Mouse (Mus musculus): ENCODE measurements at regions not wholly inside any gene's neighbourhood (a gene's known extent, or its start where the extent isn't known, plus 50 kb on each side); places are given as distances from the start of the nearest gene placed in this dataset.

DNA sequence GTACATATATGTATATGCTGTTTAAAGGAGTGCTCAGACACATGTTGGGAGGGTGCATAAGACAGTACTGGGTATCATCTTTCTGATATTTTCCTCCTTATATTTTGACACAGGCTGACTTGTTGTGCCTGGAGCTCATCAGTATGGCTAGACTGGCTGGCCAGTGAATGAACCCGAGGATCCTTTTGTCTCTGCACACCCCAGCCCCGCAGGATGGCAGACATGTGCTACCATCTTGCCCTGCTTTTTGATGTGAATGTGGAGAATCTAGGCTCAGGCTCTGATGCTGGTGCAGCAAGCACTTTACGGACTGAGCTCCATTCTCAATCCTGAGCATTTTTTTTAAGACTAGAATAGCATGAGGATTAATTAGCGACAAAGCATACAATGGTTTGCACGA, 332.4 kb upstream of the Sox9 start:
- no peak for DNase-seq (ENCODE audit: low read depth)

DNA sequence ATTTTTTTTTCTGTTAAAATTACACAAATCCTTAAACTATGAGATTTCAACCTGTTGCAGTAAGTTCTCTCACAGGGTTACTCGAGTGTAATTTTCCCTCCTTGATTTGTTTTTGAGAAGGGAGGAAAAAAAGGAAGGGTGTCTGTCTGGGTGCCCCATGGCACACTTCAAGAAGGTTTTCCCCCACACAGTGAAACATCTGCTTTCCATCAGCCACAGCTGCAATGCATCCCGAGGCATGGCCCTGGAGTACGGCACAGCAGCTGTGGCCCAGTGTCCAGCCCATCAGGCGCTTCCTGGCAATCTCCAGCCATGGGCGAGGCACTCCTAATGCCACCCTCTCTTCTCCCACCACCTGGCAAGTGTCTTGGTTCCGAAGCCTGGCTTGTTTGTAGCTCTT, 331.8 kb upstream of the Sox9 start:
- DNase-seq (ENCODE audit: low read depth) = peak; percentile 37

- DNase-seq (ENCODE audit: low read depth) = no peak
Measured at GRCm38 (mm10) chr11:112458075-112458474, 323.9 kb upstream of the Sox9 start.

GRCm38 (mm10) chr11:112463121-112463520, 318.9 kb upstream of the Sox9 start:
- no peak for DNase-seq (ENCODE audit: low read depth)

DNA sequence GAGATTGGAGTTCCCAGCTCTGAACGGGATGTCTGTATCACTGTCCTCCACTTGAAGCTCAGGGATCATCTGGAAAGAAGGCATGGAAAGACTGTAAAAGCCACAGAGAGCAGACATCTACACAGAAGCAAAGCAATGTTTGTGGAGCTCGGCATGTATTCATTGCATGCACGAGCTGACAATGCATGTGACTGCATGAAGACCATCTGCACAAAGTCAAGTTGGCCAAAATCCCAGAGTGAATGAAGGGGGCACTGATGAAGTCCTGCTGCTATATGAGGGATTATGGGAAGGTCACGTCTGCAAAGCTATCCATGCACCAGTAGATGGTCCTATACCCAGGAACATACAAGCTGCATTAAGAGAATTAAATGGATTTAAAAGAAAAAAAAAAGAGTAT, 317.6 kb upstream of the Sox9 start:
- no peak for DNase-seq (ENCODE audit: low read depth)

DNA sequence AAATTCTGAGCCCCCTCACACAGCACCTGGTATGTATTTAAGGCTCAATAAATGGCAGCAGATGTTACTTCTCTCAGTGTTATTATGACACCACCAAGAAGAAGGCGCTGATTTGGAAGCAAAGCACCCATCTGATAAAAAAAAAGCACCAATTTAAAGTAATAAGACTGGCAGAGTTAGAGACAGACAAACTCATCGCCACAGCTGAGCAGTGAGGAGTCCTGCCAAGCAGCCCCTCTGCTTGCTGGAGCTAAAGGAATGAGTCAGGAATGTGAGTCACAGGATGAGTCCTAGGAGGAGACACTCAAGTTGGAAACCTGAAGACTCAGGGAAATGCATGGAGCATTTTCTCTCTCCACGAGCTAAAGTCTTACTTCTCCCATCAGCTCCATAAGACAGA, 311.7 kb upstream of the Sox9 start:
- DNase-seq (ENCODE audit: low read depth) = peak; percentile 87

DNA sequence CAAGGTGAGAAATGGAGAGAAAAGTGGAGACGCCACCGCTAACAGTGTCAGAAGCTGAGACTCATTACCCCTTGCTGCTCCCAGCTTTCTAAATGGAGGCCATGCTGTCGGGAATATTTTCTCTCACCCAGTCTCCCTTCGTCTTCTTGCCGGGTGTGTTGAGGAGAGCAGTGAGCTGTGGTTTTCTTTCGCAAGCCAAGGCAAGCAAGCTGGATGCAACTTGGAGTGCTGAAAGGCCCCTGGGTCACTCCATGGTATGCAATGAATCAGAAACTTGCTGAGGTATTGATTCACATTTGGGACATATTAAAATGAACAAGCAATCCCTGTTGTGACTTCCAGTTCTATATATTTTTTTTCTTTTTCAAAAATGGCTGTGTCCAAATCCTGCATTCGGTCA, 308.8 kb upstream of the Sox9 start:
- peak; percentile 91 for DNase-seq (ENCODE audit: low read depth)

DNA sequence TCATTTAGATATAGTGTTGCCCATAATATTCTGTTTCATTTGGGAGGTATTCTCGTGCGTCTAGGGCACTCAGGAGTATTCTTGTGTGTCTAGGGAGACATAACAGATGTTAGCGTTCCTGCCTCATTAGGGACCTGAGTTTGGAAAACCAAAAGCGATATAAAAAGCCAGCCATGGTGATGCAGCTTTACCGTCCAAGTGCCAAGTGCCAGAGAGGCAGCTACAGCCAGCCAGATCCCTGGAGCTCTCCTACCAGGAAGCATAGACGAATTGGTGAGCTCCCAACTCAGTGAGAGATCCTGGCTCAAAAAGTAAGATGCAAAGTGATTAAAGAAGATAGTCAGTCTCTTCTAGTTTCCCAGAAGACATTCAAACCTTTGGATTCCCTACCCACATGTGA, 308.3 kb upstream of the Sox9 start:
- peak; percentile 72 for DNase-seq (ENCODE audit: low read depth)

- DNase-seq (ENCODE audit: low read depth) = peak; percentile 36
Measured at GRCm38 (mm10) chr11:112480360-112480759, 301.7 kb upstream of the Sox9 start.

DNA sequence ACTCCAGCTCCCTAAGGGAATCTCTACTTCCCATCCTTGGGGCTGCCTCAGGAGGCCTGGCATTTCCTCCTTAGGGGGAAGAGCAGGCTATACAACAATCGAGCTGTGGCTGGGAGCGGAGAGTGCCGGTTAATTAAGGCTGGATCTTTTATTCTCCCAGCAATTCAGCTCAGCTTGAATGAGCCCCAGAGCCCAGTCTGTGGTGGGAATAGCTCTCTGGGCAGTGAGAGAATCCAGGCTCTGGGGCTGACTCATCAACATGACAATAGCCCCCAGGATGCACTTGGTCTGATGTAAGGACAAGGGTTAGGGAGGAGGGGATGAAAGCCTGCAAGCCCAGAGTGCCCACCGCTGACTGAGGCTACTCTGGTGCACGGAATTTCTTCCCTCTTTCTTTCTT, 280.2 kb upstream of the Sox9 start:
- peak; percentile 26 for DNase-seq (ENCODE audit: low read depth)

- DNase-seq (ENCODE audit: low read depth) = no peak
Measured at GRCm38 (mm10) chr11:112519076-112519475, 262.9 kb upstream of the Sox9 start.

- DNase-seq (ENCODE audit: low read depth) = peak; percentile 23
Measured at GRCm38 (mm10) chr11:112524983-112525382, 257.0 kb upstream of the Sox9 start.

- no peak for DNase-seq (ENCODE audit: low read depth)
Measured at GRCm38 (mm10) chr11:112542573-112542972, 239.5 kb upstream of the Sox9 start.

- DNase-seq (ENCODE audit: low read depth) = no peak
Measured at GRCm38 (mm10) chr11:112543473-112543872, 238.6 kb upstream of the Sox9 start.

GRCm38 (mm10) chr11:112545231-112546010, 236.6 kb upstream of the Sox9 start:
- peak; percentile 49 for DNase-seq (ENCODE audit: low read depth)

DNA sequence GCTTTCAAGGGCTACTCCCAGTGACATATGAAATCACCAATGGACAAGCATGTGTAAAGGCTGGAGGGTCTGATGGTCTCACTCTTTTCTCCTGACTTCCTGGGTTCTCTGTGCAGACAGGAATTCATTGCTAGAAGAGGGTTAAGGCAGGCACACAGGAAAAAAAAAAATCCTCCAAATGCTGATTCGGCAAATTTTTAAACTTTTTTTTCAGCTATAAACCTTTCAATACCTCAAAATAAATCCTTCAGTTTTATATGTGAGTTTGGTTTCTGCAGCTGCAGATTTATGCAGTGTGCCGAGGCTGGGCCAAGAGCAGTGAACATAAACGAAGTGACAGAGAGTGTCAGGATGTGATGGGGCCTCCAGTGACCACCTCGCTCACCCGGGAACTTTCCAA, 235.9 kb upstream of the Sox9 start:
- DNase-seq (ENCODE audit: low read depth) = no peak

GRCm38 (mm10) chr11:112552838-112553237, 229.2 kb upstream of the Sox9 start:
- DNase-seq (ENCODE audit: low read depth) = no peak

DNA sequence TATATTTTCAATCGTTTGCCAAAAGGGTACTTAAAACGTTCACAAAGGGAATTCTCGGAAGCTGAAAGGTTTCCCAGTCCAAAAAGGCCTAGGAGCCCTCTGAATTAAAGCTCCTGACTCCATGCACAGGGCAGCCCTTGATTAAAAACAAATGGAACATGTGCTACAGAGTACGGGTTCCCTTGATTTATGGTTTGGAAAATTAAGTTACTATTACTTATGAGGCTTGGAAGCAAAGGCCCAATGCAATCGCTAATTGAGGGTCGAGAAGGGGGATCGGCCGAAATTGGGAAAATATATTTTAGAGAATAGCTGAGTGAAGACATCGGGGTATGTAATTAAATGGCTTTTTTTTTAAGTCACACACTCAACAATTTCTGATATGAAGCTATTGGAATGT, 219.0 kb upstream of the Sox9 start:
- no peak for DNase-seq (ENCODE audit: low read depth)

DNA sequence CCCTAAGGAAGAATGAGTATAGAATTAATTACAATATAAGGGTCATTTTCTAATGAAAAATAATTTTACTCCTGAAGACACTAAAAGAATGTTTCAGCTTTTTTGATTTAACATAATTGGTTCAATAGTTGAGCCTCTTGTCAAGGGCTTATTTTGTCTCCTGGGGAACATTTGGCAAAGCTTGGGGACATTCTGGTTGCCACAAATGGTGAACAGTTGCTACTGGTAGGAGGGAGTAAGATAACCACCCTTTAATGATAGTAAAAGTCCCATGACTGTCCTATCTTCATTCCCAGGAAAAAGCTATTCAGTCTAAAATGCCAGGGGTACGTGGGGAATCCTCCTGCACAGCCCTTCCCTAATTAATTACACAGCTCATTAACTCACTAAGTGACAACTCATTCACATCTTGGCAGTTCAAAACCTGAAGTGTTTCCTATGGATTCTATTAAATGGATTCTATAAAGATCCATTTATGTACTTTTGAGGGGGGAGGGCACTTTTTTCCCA, 217.3 kb upstream of the Sox9 start:
- no peak for DNase-seq (ENCODE audit: low read depth)

GRCm38 (mm10) chr11:112566071-112566470, 216.0 kb upstream of the Sox9 start:
- DNase-seq (ENCODE audit: low read depth) = no peak

DNA sequence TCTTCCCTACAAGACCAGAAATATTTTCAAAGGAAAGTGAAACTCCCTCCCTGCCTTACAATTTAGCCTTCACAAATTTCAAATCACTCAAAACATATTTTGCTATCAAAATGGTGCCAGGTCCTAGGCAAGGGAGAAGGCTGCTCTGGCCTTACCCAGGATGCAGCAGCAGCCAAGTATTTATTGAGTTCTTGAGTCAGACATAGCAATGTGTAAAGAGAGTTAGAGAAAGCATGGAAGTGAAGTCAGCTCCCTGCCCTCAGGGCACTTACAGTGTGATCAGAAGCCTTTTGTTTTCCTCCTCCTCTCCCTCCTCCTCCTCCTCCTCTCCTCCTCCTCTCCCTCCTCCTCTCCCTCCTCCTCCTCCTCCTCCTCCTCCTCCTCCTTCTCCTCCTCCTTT, 194.6 kb upstream of the Sox9 start:
- DNase-seq (ENCODE audit: low read depth) = peak; percentile 58

GRCm38 (mm10) chr11:112588088-112588487, 193.9 kb upstream of the Sox9 start:
- DNase-seq (ENCODE audit: low read depth) = no peak

DNA sequence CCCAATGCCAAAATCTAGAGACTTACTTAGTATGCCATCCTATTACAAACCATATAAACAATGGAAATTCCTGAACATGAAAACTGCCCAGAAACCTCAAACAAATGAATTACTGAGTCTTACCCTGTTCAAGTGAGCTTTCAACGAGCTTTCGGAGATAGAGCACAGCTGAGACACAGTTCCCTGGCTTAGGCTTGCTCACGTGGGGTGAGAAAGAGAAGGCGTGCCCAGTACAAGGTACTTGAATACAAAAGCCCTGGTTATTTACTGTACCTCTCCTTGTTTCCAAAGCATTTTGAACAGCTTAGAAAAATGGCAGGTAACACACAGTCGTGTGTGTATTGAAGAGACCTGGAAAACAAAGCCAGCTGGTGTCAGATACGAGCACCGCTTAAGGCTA, 191.8 kb upstream of the Sox9 start:
- DNase-seq (ENCODE audit: low read depth) = no peak

- no peak for DNase-seq (ENCODE audit: low read depth)
Measured at GRCm38 (mm10) chr11:112592411-112593020, 189.5 kb upstream of the Sox9 start.
